Mouse (Mus musculus): ENCODE measurements around the gene Babam2. TPM values are rescaled to one million over a fixed set of nuclear protein-coding genes. Genes with fewer than 3 reads are reported as not detected.

The Babam2 gene
- total and polyA plus RNA-seq, 3 experiments = 44.6 to 214 (median 65.0) TPM

DNA sequence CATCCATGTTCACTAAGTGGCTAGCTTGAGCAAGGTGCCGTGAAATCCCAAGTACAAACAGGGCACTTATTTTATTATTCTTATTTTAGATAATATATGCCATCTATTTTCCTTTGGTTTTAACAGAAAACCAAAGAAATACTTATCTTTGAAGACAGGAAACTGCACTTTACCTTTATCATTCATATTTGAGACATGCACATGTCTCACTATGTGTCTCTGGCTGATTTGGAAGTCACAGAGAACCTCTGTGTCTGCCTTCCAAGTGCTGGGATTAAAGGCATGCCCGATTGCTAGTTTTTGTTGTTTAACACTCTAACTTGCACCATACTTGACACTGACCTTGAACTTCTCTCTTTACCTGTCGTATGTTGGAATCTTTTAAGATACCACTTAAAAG is 9.5 kb upstream of the Babam2 start:
- ATAC-seq (ENCODE audit: extremely low read depth, insufficient number of reproducible peaks, low FRiP score, poor library complexity, severe bottlenecking) = no peak
- Histone ChIP-seq H3K27me3 (ENCODE audit: insufficient read depth, low read length) (no peaks in the 10 kb centered on the region), H3K9me3 (replicated peaks) (no peaks in the 10 kb centered on the region), H3K4me3 (ENCODE audit: low read depth, low read length) (no peak overlapping the region), H3K4me1 (ENCODE audit: insufficient read depth, low read depth, low read length) (peaks cover 38% of the 10 kb centered on the region), H3K36me3 (replicated peaks) (peaks cover 18% of the 10 kb centered on the region)
- TF ChIP-seq TAL1 (conservative IDR thresholded peaks at IDR 0.05; ENCODE audit: low read depth, low read length) = peak; percentile 52
- no peak for TF ChIP-seq GATA1 (IDR thresholded peaks at IDR 0.05; ENCODE audit: borderline replicate concordance, low read length)
- TF ChIP-seq POLR2AphosphoS5 (IDR thresholded peaks at IDR 0.05; ENCODE audit: insufficient replicate concordance, low read depth, low read length) = no peak
- DNase-seq (ENCODE audit: low spot score) = no peak

DNA sequence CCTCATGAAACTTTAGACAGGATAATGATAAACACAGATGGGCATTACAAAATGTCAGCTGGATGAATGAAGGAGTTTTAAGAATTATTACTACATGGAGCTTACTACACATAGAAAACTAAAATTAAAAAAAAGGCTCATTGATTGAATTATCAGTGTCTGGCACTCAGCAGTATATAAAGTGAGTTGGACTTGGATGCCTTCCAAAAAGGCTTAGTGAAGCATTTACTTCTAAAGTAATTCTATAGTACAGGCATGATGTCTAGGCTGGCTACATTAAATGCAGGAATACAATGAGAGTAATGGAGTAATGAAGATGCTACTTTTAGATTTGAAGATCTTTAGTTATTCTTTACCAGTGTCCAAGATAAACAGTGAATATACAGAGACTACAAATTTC is 4.3 kb upstream of the Babam2 start:
- no peak for ATAC-seq (ENCODE audit: extremely low read depth, insufficient number of reproducible peaks, low FRiP score, poor library complexity, severe bottlenecking)

GRCm38 (mm10) chr5:31696971-31697643 is 377 bp upstream of the Babam2 start, which contains the start of gene Rbks:
Gene Rbks, minus strand, starts transcription at chr5:31697627.
- Histone ChIP-seq H3K4me1 (ENCODE audit: insufficient read depth, low read depth, low read length) (peaks cover 29% of the 10 kb centered on the region), H3K4me3 (ENCODE audit: low read depth, low read length) (peak within 1 kb of the TSS; percentile 78), H3K9me3 (replicated peaks) (no peaks in the 10 kb centered on the region), H3K27me3 (ENCODE audit: insufficient read depth, low read length) (no peaks in the 10 kb centered on the region), H3K36me3 (replicated peaks) (peaks cover 24% of the 10 kb centered on the region)
- ATAC-seq (ENCODE audit: extremely low read depth, insufficient number of reproducible peaks, low FRiP score, poor library complexity, severe bottlenecking) (peak; percentile 63), DNase-seq (ENCODE audit: low spot score) (peak; percentile 70)
- TF ChIP-seq POLR2AphosphoS5 (IDR thresholded peaks at IDR 0.05; ENCODE audit: insufficient replicate concordance, low read depth, low read length) (no peak), GATA2 (IDR thresholded peaks at IDR 0.05; ENCODE audit: borderline replicate concordance, low read depth, low read length) (no peak), GATA1 (IDR thresholded peaks at IDR 0.05; ENCODE audit: borderline replicate concordance, low read length) (no peak), TAL1 (conservative IDR thresholded peaks at IDR 0.05; ENCODE audit: low read depth, low read length) (no peak)

More for the DNA sequence above, 4.3 kb upstream of the Babam2 start:
- TF ChIP-seq GATA1 (IDR thresholded peaks at IDR 0.05; ENCODE audit: borderline replicate concordance, low read length) = no peak
- TF ChIP-seq POLR2AphosphoS5 (IDR thresholded peaks at IDR 0.05; ENCODE audit: insufficient replicate concordance, low read depth, low read length) = no peak
- TF ChIP-seq CTCF (IDR thresholded peaks at IDR 0.05; ENCODE audit: low read depth, low read length) = no peak
- peaks cover 26% of the 10 kb centered on the region for H3K36me3 ChIP-seq (replicated peaks)
- no peaks in the 10 kb centered on the region for H3K9me3 ChIP-seq (replicated peaks)
- H3K4me3 ChIP-seq (ENCODE audit: low read depth, low read length) = no peak overlapping the region
- H3K27me3 ChIP-seq (ENCODE audit: insufficient read depth, low read length) = no peaks in the 10 kb centered on the region
- no peak for DNase-seq (ENCODE audit: low spot score)
- H3K4me1 ChIP-seq (ENCODE audit: insufficient read depth, low read depth, low read length) = peaks cover 27% of the 10 kb centered on the region

GRCm38 (mm10) chr5:31698297-31698726 is 828 bp downstream of the Babam2 start:
- Histone ChIP-seq H3K9me3 (replicated peaks) (no peaks in the 10 kb centered on the region), H3K4me3 (ENCODE audit: low read depth, low read length) (peak overlapping the region; percentile 78), H3K27me3 (ENCODE audit: insufficient read depth, low read length) (no peaks in the 10 kb centered on the region), H3K36me3 (replicated peaks) (peaks cover 32% of the 10 kb centered on the region), H3K4me1 (ENCODE audit: insufficient read depth, low read depth, low read length) (peaks cover 26% of the 10 kb centered on the region)
- no peak for TF ChIP-seq GATA2 (IDR thresholded peaks at IDR 0.05; ENCODE audit: borderline replicate concordance, low read depth, low read length)
- TF ChIP-seq POLR2AphosphoS5 (IDR thresholded peaks at IDR 0.05; ENCODE audit: insufficient replicate concordance, low read depth, low read length) = peak; percentile 51; the same call in 1 of the 2 replicates
- DNase-seq (ENCODE audit: low spot score) (peak; percentile 75), ATAC-seq (ENCODE audit: extremely low read depth, insufficient number of reproducible peaks, low FRiP score, poor library complexity, severe bottlenecking) (peak; percentile 88)

GRCm38 (mm10) chr5:31698931-31699330 is 1.4 kb downstream of the Babam2 start:
- H3K36me3 ChIP-seq (replicated peaks) = peaks cover 38% of the 10 kb centered on the region
- TF ChIP-seq GATA2 (IDR thresholded peaks at IDR 0.05; ENCODE audit: borderline replicate concordance, low read depth, low read length) = no peak
- TF ChIP-seq TAL1 (conservative IDR thresholded peaks at IDR 0.05; ENCODE audit: low read depth, low read length) = no peak
- TF ChIP-seq CTCF (IDR thresholded peaks at IDR 0.05; ENCODE audit: low read depth, low read length) = no peak
- no peak for TF ChIP-seq POLR2AphosphoS5 (IDR thresholded peaks at IDR 0.05; ENCODE audit: insufficient replicate concordance, low read depth, low read length)
- TF ChIP-seq GATA1 (IDR thresholded peaks at IDR 0.05; ENCODE audit: borderline replicate concordance, low read length) = no peak
- DNase-seq (ENCODE audit: low spot score) (no peak), ATAC-seq (ENCODE audit: extremely low read depth, insufficient number of reproducible peaks, low FRiP score, poor library complexity, severe bottlenecking) (no peak)
- H3K9me3 ChIP-seq (replicated peaks) = no peaks in the 10 kb centered on the region
- peak overlapping the region; percentile 78; the same call in 1 of the 2 replicates for H3K4me3 ChIP-seq (ENCODE audit: low read depth, low read length)
- peaks cover 26% of the 10 kb centered on the region for H3K4me1 ChIP-seq (ENCODE audit: insufficient read depth, low read depth, low read length)
- H3K27me3 ChIP-seq (ENCODE audit: insufficient read depth, low read length) = no peaks in the 10 kb centered on the region

- H3K4me3 ChIP-seq (ENCODE audit: low read depth, low read length) = no peak overlapping the region
- H3K36me3 ChIP-seq (replicated peaks) = peaks cover 42% of the 10 kb centered on the region
- H3K27me3 ChIP-seq (ENCODE audit: insufficient read depth, low read length) = no peaks in the 10 kb centered on the region
- TF ChIP-seq POLR2AphosphoS5 (IDR thresholded peaks at IDR 0.05; ENCODE audit: insufficient replicate concordance, low read depth, low read length) = no peak
- TF ChIP-seq CTCF (IDR thresholded peaks at IDR 0.05; ENCODE audit: low read depth, low read length) = no peak
- no peak for TF ChIP-seq GATA2 (IDR thresholded peaks at IDR 0.05; ENCODE audit: borderline replicate concordance, low read depth, low read length)
- DNase-seq (ENCODE audit: low spot score) (no peak), ATAC-seq (ENCODE audit: extremely low read depth, insufficient number of reproducible peaks, low FRiP score, poor library complexity, severe bottlenecking) (no peak)
- no peaks in the 10 kb centered on the region for H3K9me3 ChIP-seq (replicated peaks)
- H3K4me1 ChIP-seq (ENCODE audit: insufficient read depth, low read depth, low read length) = peaks cover 26% of the 10 kb centered on the region
Measured at GRCm38 (mm10) chr5:31699397-31699796, 1.9 kb downstream of the Babam2 start.
